Comparison of ENCODE assay signal across 15 mouse cellular contexts in genomic region chr10:75407741-75408140, GRCm38 (mm10). TPM values are rescaled to one million over a fixed set of nuclear protein-coding genes. Genes with fewer than 3 reads are reported as not detected.
"Had no signal": no experiment of that assay in that cellular context is flagged by ENCODE, and none has a peak within 500 bp of the region (broad histone marks: within the 10 kb centered on the region; RNA-seq: fewer than 3 reads in every experiment).

No protein-coding gene starts in this region.

- H3K27me3 ChIP-seq: midbrain, embryonic 12.5 days; neural tube, embryonic 13.5 days had no signal

- H3K9ac ChIP-seq: lung, embryonic 14.5 days; midbrain, embryonic 12.5 days; neural tube, embryonic 13.5 days had no signal

- DNase-seq: lung, embryonic 14.5 days; lung, postnatal 10 days; lung, postnatal 4 days; retina, postnatal 1 day; right cerebral cortex, postnatal 4 days; spleen, adult 18-20 months; thymus, adult 18-20 months; thymus, postnatal 14 days had no signal

- H3K27ac ChIP-seq: left cerebral cortex, adult 2 months; limb, embryonic 10.5 days; midbrain, embryonic 12.5 days; neural tube, embryonic 13.5 days had no signal

- H3K4me1 ChIP-seq: limb, embryonic 10.5 days had no signal

- ATAC-seq: intestine, embryonic 16.5 days; midbrain, embryonic 16.5 days had no signal

- H3K4me3 ChIP-seq: left cerebral cortex, adult 2 months; limb, embryonic 10.5 days; megakaryocyte, embryonic 14.5 days; midbrain, embryonic 12.5 days; neural tube, embryonic 13.5 days had no signal

- H3K9me3 ChIP-seq: limb, embryonic 10.5 days; midbrain, embryonic 12.5 days; neural tube, embryonic 13.5 days had no signal

- H3K36me3 ChIP-seq: limb, embryonic 10.5 days; midbrain, embryonic 12.5 days; neural tube, embryonic 13.5 days had no signal

- H3K4me2 ChIP-seq: lung, embryonic 14.5 days; midbrain, embryonic 12.5 days; neural tube, embryonic 13.5 days had no signal

RNA-seq across cellular contexts. Expression of gene Upb1, which starts 6.8 kb away (rescaled TPM):
- polyA plus RNA-seq: limb, embryonic 10.5 days; neural tube, embryonic 13.5 days had no signal
